Mouse (Mus musculus) right cerebral cortex, postnatal 36 days (tissue): ENCODE measurements around the gene Olfr360.
"Not testable (repeated sequence)": the region's sequence is repeated elsewhere in the genome, so short reads cannot be mapped to it uniquely, and the experiment has no call there.

Experiments
- DNase-seq, 2 experiments: peaks; one replicate each; pipeline ENCODE4 v3.0.0; 2022; ENCODE audit warnings: low spot score in 2 of 2, mixed read lengths in 1 of 2

Olfr360 gene

DNA sequence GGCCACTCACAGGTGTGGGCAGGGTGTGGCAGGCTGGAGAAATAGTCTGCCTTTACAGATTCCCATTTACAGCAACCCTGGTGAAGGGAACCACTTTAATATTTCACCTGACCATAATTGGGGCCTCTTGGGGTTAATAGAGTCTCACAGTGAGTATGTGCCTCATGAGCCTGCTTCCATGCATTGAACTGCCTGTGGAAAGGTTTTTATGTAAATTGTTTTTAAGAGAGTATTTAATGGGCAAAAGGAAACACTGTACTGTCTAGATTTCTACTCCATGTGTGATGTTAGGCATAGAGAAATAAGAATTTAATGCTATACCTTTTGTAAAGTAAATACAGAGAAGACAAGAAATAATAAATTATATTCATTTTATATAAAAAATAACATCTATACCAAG lies at the start of gene Olfr360:
Gene Olfr360 (plus strand): TSS at position 301 of the 400 bp plus-strand sequence.
- DNase-seq, result no peak

DNA sequence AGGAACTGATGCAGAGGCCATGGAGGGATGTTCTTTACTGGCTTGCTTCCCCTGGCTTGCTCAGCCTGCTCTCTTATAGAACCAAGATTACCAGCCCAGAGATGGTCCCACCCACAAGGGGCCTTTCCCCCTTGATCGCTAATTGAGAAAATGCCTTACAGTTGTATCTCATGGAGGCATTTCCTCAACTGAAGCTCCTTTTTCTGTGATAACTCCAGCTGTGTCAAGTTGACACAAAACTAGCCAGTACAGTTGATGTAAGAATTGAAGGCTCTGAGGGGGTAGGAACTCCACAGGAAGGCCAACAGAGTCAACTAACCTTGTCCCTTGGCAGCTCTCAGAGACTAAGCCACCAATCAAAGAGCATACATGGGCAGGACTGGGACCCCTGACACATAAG lies 23.6 kb downstream of the Olfr360 start, which contains the start of gene Olfr361:
Gene Olfr361 (minus strand): TSS at position 101 of the 400 bp plus-strand sequence.
- not testable (repeated sequence) for DNase-seq

GRCm38 (mm10) chr2:37117810-37118209 lies 52.3 kb downstream of the Olfr360 start, which contains the start of gene Olfr362:
TSS of gene Olfr362 (minus strand) at chr2:37117910.
- DNase-seq, result no peak
